Mouse (Mus musculus) heart, postnatal 0 days (tissue): Measurements from ENCODE around the gene Ifi203. TPM values are rescaled to one million over a fixed set of nuclear protein-coding genes. Genes with fewer than 3 reads are reported as not detected.
"Not testable (repeated sequence)": the region's sequence is repeated elsewhere in the genome, so short reads cannot be mapped to it uniquely, and the experiment has no call there.

ENCODE experiments used
- ATAC-seq: fragments of 200-750 bp; cut with Nextera tagmentation; 2 replicates; pipeline ENCODE4 v1.8.0; 2017; ENCODE audit warnings: low read depth, moderate number of reproducible peaks, moderate library complexity; ENCODE audit not compliant: insufficient read depth
- DNase-seq: peaks from one replicate; pipeline ENCODE4 v3.0.0-alpha.2; 2016; ENCODE audit warnings: low spot score
- H3K27ac ChIP-seq: fragments of 300-500 bp; sonication (generic); 2 replicates; pipeline ENCODE4 v1.5.1; 2014; ENCODE audit warnings: low read depth, mild to moderate bottlenecking
- H3K27me3 ChIP-seq: fragments of 300-500 bp; sonication (generic); 2 replicates; pipeline ENCODE4 v1.6.1; 2014; ENCODE audit warnings: low read length, mixed read lengths; ENCODE audit not compliant: control insufficient read depth, insufficient read depth
- H3K36me3 ChIP-seq: fragments of 300-500 bp; sonication (generic); replicated peaks from 2 replicates; pipeline ENCODE4 v1.6.1; 2014; ENCODE audit warnings: low read length, mixed read lengths; ENCODE audit not compliant: control insufficient read depth, insufficient read depth
- H3K4me1 ChIP-seq: fragments of 300-500 bp; sonication (generic); 2 replicates; pipeline ENCODE4 v1.6.1; 2014; ENCODE audit warnings: antibody characterized with exemption; ENCODE audit not compliant: control insufficient read depth, insufficient read depth
- H3K4me2 ChIP-seq: fragments of 300-500 bp; sonication (generic); 2 replicates; pipeline ENCODE4 v1.6.1; 2014; ENCODE audit warnings: low read depth, mild to moderate bottlenecking, low read length, moderate library complexity
- H3K4me3 ChIP-seq: fragments of 300-500 bp; sonication (generic); 2 replicates; pipeline ENCODE4 v1.5.1; 2014; ENCODE audit warnings: low read depth, low read length
- H3K9ac ChIP-seq: fragments of 300-500 bp; sonication (generic); replicated peaks from 2 replicates; pipeline ENCODE4 v1.6.1; 2014; ENCODE audit warnings: low read depth, low read length, mixed read lengths
- H3K9me3 ChIP-seq: fragments of 300-500 bp; sonication (generic); replicated peaks from 2 replicates; pipeline ENCODE4 v1.6.1; 2016; ENCODE audit warnings: low read length; ENCODE audit not compliant: control insufficient read depth
- CTCF ChIP-seq: IDR thresholded peaks from 2 replicates; pipeline ENCODE4 v1.5.1; 2016; ENCODE audit warnings: antibody characterized with exemption, control low read depth, low read depth
- EP300 ChIP-seq: IDR thresholded peaks from 2 replicates; pipeline ENCODE4 v1.6.1; 2016; ENCODE audit warnings: antibody characterized with exemption, low read depth
- WGBS: fragments of 180-500 bp; shearing (Covaris S2); extraction: QIAGEN DNeasy Blood & Tissue Kit; methylation state at CpG from one replicate; pipeline ENCODE4 v1.1.7; 2014; 5-methylcytosine and 5-hydroxymethylcytosine counted together
- polyA plus RNA-seq: library from polyadenylated mRNA; unstranded; fragments of >200 nt; fragmentation: Nextera tagmentation; extraction: Ambion mirVana; gene quantifications from 2 replicates; pipeline ENCODE4 v1.2.1, GENCODE M21; 2015
- total RNA-seq: library from RNA; depleted of rRNA; stranded (reverse); fragments of >200 nt; gene quantifications from 2 replicates; pipeline ENCODE4 v1.2.3, GENCODE M21; 2014; ENCODE audit warnings: low replicate concordance; rRNA removed

The Ifi203 gene
- 2.2 and 6.3 TPM in 2 replicates for total RNA-seq
- 4.5 and 4.7 TPM in 2 replicates for polyA plus RNA-seq

DNA sequence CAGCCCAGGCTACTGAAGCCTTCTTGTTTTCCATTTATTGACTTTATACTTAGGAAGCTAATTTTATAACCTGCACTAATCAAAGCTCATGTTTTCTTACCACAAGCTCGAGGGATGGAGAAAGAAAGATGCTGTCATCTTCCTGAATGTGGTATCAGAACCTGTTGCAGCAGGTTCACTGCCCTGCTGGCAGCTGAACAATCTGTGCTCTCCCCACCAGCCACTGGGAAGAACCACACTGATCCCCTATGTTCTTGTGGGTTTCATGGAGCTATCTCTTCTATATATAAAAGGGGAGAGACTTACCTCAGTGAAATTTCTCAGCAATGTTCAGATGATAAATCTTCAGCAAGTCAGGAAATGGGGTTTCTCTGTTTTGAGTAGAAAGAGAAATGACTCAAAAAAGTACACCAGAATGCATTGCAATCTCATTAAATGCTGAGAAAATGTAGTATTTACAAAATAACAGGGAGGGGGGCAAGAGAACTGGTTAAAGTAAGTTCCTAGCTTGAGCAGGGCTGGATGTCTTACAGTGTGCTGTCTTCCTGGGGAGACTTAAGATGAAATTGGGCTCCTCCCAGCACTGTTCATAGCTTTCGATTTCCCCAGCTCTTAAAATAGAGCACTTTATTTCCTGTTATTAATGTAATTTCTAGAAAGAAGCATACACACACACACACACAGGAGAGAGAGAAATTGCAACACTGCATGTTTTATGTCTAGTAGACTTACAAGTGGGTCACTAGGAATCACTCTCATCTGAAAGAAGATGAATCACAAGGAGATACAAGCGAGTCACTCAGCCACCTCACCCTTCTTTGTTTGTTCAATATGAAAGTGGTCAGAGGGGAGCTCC, at the start of gene Ifi203, which contains the start of gene Mndal:
Gene Ifi203, minus strand, starts transcription at position 749 of the 856 bp plus-strand sequence.
Gene Mndal, minus strand, starts transcription at position 568 of the 856 bp plus-strand sequence.
- H3K36me3 ChIP-seq, H3K27me3 ChIP-seq, H3K4me1 ChIP-seq, H3K9me3 ChIP-seq, H3K9ac ChIP-seq, DNase-seq, ATAC-seq, H3K27ac ChIP-seq: not testable (repeated sequence)
- 52% methylated on average over 3 of the region's 3 CpGs for WGBS
- H3K4me2 ChIP-seq, result peak within 1 kb of the TSS; percentile 12; the same call in 1 of the 2 replicates
- H3K4me3 ChIP-seq, result peak within 1 kb of the TSS; percentile 23; the same call in 1 of the 2 replicates

- WGBS, result 81% methylated on average over 6 of the region's 6 CpGs
- H3K4me3 ChIP-seq, H3K36me3 ChIP-seq, H3K9ac ChIP-seq, H3K4me1 ChIP-seq, H3K9me3 ChIP-seq, H3K4me2 ChIP-seq, H3K27ac ChIP-seq, ATAC-seq, DNase-seq, H3K27me3 ChIP-seq: not testable (repeated sequence)
Observed at GRCm38 (mm10) chr1:173982694-173983305, 40.3 kb upstream of the Ifi203 start, which contains the start of gene Ifi202b. Gene Ifi202b (minus strand): TSS chr1:173982744.

DNA sequence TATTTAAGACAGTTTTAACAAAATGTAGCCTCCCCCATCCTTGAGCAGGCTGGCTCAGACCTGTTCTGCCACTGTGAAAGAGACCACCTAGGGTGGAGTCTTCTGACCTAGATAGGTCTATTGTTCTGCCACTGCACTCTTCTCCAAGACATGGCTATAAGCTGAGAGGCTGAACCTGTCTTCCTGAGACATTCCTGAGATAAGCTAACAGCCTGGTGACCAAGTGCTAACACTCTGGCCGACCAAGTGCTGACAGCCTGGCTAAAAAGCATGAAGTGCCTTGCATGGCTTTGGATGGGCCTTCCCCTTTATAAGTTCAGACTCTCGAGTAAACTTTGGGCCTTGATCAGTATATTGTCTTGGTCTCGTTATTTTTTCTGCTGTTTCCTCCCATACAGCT, 38.6 kb upstream of the Ifi203 start:
- 8% methylated on average over 3 of the region's 3 CpGs for WGBS
- H3K27ac ChIP-seq, H3K36me3 ChIP-seq, H3K9me3 ChIP-seq, H3K4me3 ChIP-seq, H3K4me2 ChIP-seq, H3K9ac ChIP-seq, H3K4me1 ChIP-seq, ATAC-seq, H3K27me3 ChIP-seq: not testable (repeated sequence)
- DNase-seq, result peak; percentile 10

DNA sequence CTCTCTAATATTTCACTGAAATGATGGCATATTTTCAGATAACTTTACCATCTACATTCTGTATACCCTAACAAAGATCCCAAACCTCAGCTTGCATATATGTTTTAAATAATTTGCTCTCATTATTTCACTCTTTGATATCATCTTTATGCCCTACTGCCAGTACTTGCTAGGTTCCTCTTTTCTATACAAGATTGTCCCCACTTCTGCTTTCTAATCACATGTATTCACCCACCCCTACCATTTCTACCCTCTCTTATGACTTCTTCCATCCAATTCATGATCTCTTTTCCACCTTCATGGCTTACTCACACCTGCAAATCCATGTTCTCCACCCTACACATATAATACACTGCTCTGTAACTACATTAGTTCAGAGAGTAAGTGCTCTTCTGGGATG, 35.1 kb upstream of the Ifi203 start:
- H3K27ac ChIP-seq, result no peak overlapping the region
- no peak for TF ChIP-seq EP300
- no peak for TF ChIP-seq CTCF

DNA sequence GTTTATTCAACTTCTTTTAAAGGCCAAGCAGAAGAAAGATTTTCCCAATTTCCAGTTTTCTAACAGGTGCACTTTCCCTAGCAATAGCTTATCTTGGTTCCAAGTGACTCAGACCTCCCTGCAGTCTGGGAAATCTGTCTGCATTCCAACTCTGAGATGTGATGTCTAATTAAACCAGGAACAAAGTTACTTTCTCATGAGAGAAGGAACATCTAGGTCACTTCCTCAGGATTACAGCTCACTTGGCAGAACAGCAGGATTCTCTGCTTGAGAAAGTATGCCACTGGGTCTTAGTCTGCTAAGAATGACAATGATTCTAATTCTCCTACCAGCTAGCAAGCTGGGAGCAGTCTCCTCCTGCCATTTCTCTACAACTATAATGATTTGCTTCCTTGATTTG, 30.6 kb upstream of the Ifi203 start:
- Histone ChIP-seq H3K27ac (no peak overlapping the region), H3K9ac (no peak overlapping the region), H3K27me3 (no peaks in the 10 kb centered on the region), H3K9me3 (no peaks in the 10 kb centered on the region), H3K36me3 (no peaks in the 10 kb centered on the region), H3K4me3 (no peak overlapping the region), H3K4me1 (no peaks in the 10 kb centered on the region), H3K4me2 (no peak overlapping the region)
- DNase-seq (peak; percentile 9), ATAC-seq (no peak)
- TF ChIP-seq EP300 (no peak), CTCF (no peak)

More for the DNA sequence above, 35.1 kb upstream of the Ifi203 start:
- DNase-seq (no peak), ATAC-seq (no peak)
- no peaks in the 10 kb centered on the region for H3K36me3 ChIP-seq
- H3K4me3 ChIP-seq, result no peak overlapping the region
- H3K9ac ChIP-seq, result no peak overlapping the region
- H3K4me1 ChIP-seq, result 0 out of 2 replicates have a peak, but pooled peaks cover 4% of the 10 kb centered on the region
- no peaks in the 10 kb centered on the region for H3K9me3 ChIP-seq
- no peaks in the 10 kb centered on the region for H3K27me3 ChIP-seq
- H3K4me2 ChIP-seq, result no peak overlapping the region

- not testable (repeated sequence) for DNase-seq, H3K36me3 ChIP-seq, H3K4me1 ChIP-seq, ATAC-seq, H3K4me2 ChIP-seq, H3K27ac ChIP-seq, H3K9me3 ChIP-seq, H3K4me3 ChIP-seq, H3K27me3 ChIP-seq, H3K9ac ChIP-seq
- WGBS, result 83% methylated on average over 1 of the region's 1 CpGs
Observed at GRCm38 (mm10) chr1:173961491-173961890, 19.0 kb upstream of the Ifi203 start.

GRCm38 (mm10) chr1:173959998-173960397, 17.5 kb upstream of the Ifi203 start:
- not testable (repeated sequence) for DNase-seq, H3K27me3 ChIP-seq, H3K4me1 ChIP-seq, H3K36me3 ChIP-seq, H3K27ac ChIP-seq, ATAC-seq, H3K4me2 ChIP-seq, H3K9ac ChIP-seq, H3K4me3 ChIP-seq, H3K9me3 ChIP-seq
- 54% methylated on average over 3 of the region's 3 CpGs for WGBS

- H3K9ac ChIP-seq, ATAC-seq: not testable (repeated sequence)
Observed at GRCm38 (mm10) chr1:173955839-173956527, 13.5 kb upstream of the Ifi203 start.

More at GRCm38 (mm10) chr1:173955839-173956527, 13.5 kb upstream of the Ifi203 start:
- not testable (repeated sequence) for H3K27me3 ChIP-seq, H3K4me2 ChIP-seq, H3K4me3 ChIP-seq, H3K36me3 ChIP-seq, H3K4me1 ChIP-seq, H3K27ac ChIP-seq, DNase-seq, H3K9me3 ChIP-seq
- WGBS, result 59% methylated on average over 3 of the region's 3 CpGs
